Mouse (Mus musculus) kidney, adult 10 weeks (tissue): ENCODE measurements around the gene Pgam2. TPM values are rescaled to one million over a fixed set of nuclear protein-coding genes. Genes with fewer than 3 reads are reported as not detected.

Experiments used
- polyA plus RNA-seq: library from polyadenylated mRNA; stranded (reverse); fragments of 350-450 nt; fragmentation: Illumina TruSeq; extraction: RNeasy Lipid Tissue Mini Kit (QIAGEN cat#74804); gene quantifications from one replicate; pipeline ENCODE4 v1.2.3, GENCODE M21; 2014; ENCODE audit warnings: low read depth, low replicate concordance

Pgam2 gene
- polyA plus RNA-seq: 1.0 TPM

GRCm38 (mm10) chr11:5803551-5803981, at the start of gene Pgam2:
Gene Pgam2, minus strand, starts transcription at chr11:5803733.

GRCm38 (mm10) chr11:5837251-5838246, 34.0 kb upstream of the Pgam2 start, which contains the start of gene Polm:
Gene Polm, minus strand, starts transcription at chr11:5838016.

GRCm38 (mm10) chr11:5788056-5789014, 15.2 kb downstream of the Pgam2 start, which contains the start of gene Dbnl:
Gene Dbnl, plus strand, starts transcription at chr11:5788488.

GRCm38 (mm10) chr11:5761820-5762632, 41.5 kb downstream of the Pgam2 start, which contains the start of gene Urgcp:
Gene Urgcp, minus strand, starts transcription at chr11:5762376.

Other genes with a start within 250 kb of the Pgam2 start
- gene Ankrd36, start 234.0 kb downstream of the Pgam2 start, polyA plus RNA-seq: not detected
- gene Mrps24, start 88.1 kb downstream of the Pgam2 start, polyA plus RNA-seq: 12.9 TPM
- gene Urgcp, start 41.4 kb downstream of the Pgam2 start, polyA plus RNA-seq: 6.6 TPM
- 3.7 TPM for gene Dbnl, start 15.2 kb downstream of the Pgam2 start, polyA plus RNA-seq
- 0.61 TPM for gene Polm, start 34.3 kb upstream of the Pgam2 start, polyA plus RNA-seq
- 2.9 TPM for gene Aebp1, start 58.2 kb upstream of the Pgam2 start, polyA plus RNA-seq
- not detected for gene Pold2, start 74.6 kb upstream of the Pgam2 start, polyA plus RNA-seq
- gene Myl7, start 95.0 kb upstream of the Pgam2 start, polyA plus RNA-seq: not detected
- gene Gck, start 146.3 kb upstream of the Pgam2 start, polyA plus RNA-seq: not detected
- 36.6 TPM for gene Ykt6, start 152.0 kb upstream of the Pgam2 start, polyA plus RNA-seq